ENCODE assay signal across 8 mouse cellular contexts in genomic region chr4:131837872-131838524, GRCm38 (mm10). TPM values are rescaled to one million over a fixed set of nuclear protein-coding genes. Genes with fewer than 3 reads are reported as not detected.
DNase-seq lines count a peak whose midpoint lies in the region; ATAC-seq and TF ChIP-seq lines count a peak whose summit lies in the region.

Ptpru (minus strand) TSS chr4:131838288.

- no peaks in the 10 kb centered on the region for H3K9me3 ChIP-seq in MEL (replicated peaks; ENCODE audit: insufficient read depth, low read length)
- H3K9me3 ChIP-seq in hindbrain, embryonic 14.5 days (ENCODE audit: control insufficient read depth, low read length) = no peaks in the 10 kb centered on the region

- no peak for TF ChIP-seq EP300 in MEL (IDR thresholded peaks at IDR 0.05; ENCODE audit: low read depth in 1 of 2, low read length in 2 of 2)

- DNase-seq in MEL (ENCODE audit: low read depth, low spot score) = peak; percentile 81
- peak; percentile 90 for DNase-seq in cerebellum, adult 9-11 months
- peak; percentile 91 to 92 for DNase-seq in frontal cortex, postnatal 36 days (ENCODE audit: low spot score in 2 of 2)
- peak; percentile 91 for DNase-seq in hindbrain, embryonic 14.5 days (ENCODE audit: low spot score)
- peak; percentile 78 for DNase-seq in left cerebral cortex, adult 11 months (ENCODE audit: low spot score)
- DNase-seq in lung, postnatal 36 days = peak; percentile 92
- peak; percentile 89 for DNase-seq in retina, postnatal 1 day
- peak; percentile 85 to 99 for DNase-seq in urinary bladder, adult 18-20 months (ENCODE audit: low spot score in 2 of 2)

- WGBS in hindbrain, embryonic 14.5 days = under 1% methylated on average over 71 of the region's 72 CpGs

- H3K27ac ChIP-seq in MEL (ENCODE audit: control insufficient read depth, low read depth, low read length) = no peak within 1 kb of the TSS
- H3K27ac ChIP-seq in hindbrain, embryonic 14.5 days = no peak within 1 kb of the TSS

- no peaks in the 10 kb centered on the region; the same call in 1 of the 2 replicates for H3K79me2 ChIP-seq in MEL (ENCODE audit: control insufficient read depth, insufficient read depth, low read length, poor library complexity)

- H3K27me3 ChIP-seq in MEL (ENCODE audit: control insufficient read depth in 1 of 2, insufficient read depth in 2 of 2, low read length in 2 of 2) = 0 out of 4 replicates have a peak, but pooled peaks cover 0 to 1% of the 10 kb centered on the region in 2 experiments
- H3K27me3 ChIP-seq in hindbrain, embryonic 14.5 days (ENCODE audit: control insufficient read depth, insufficient read depth, low read length) = peaks cover 53% of the 10 kb centered on the region

- H3K4me3 ChIP-seq in MEL (ENCODE audit: control insufficient read depth in 1 of 2, insufficient read depth in 1 of 2, low read depth in 2 of 2, low read length in 2 of 2) = peak within 1 kb of the TSS; percentile 55 to 83
- H3K4me3 ChIP-seq in hindbrain, embryonic 14.5 days (replicated peaks; ENCODE audit: low read length) = peak within 1 kb of the TSS; percentile 66

- no peaks in the 10 kb centered on the region for H3K36me3 ChIP-seq in MEL (ENCODE audit: control insufficient read depth in 1 of 2, insufficient read depth in 2 of 2, low read length in 2 of 2)
- H3K36me3 ChIP-seq in hindbrain, embryonic 14.5 days (replicated peaks; ENCODE audit: control insufficient read depth, insufficient read depth) = no peaks in the 10 kb centered on the region

- peak within 1 kb of the TSS; percentile 76 for H3K9ac ChIP-seq in MEL (ENCODE audit: control insufficient read depth, low read depth, low read length, poor library complexity, severe bottlenecking)
- H3K9ac ChIP-seq in hindbrain, embryonic 14.5 days = peak within 1 kb of the TSS; percentile 73

- peak; percentile 85 for ATAC-seq in hindbrain, embryonic 14.5 days (ENCODE audit: low FRiP score)

- H3K4me1 ChIP-seq in MEL (ENCODE audit: control insufficient read depth in 1 of 2, insufficient read depth in 2 of 2, low read length in 2 of 2) = peaks cover 0 to 3% of the 10 kb centered on the region in 2 experiments; a peak in 1 of 4 replicates
- peaks cover 7% of the 10 kb centered on the region; the same call in 1 of the 2 replicates for H3K4me1 ChIP-seq in hindbrain, embryonic 14.5 days (replicated peaks; ENCODE audit: control insufficient read depth, insufficient read depth, low read length)

- TF ChIP-seq CTCF in MEL (IDR thresholded peaks at IDR 0.05 in 2 of 3, conservative IDR thresholded peaks at IDR 0.05 in 1 of 3; ENCODE audit: control insufficient read depth in 1 of 3, insufficient read depth in 1 of 3, low read depth in 2 of 3, low read length in 3 of 3, poor library complexity in 1 of 3, severe bottlenecking in 1 of 3) = peak; percentile 84 to 98 (median 87)

- peak within 1 kb of the TSS; percentile 99 for H3K4me2 ChIP-seq in hindbrain, embryonic 14.5 days (replicated peaks)

- peak; percentile 92 for TF ChIP-seq RAD21 in MEL (IDR thresholded peaks at IDR 0.05; ENCODE audit: low read depth, low read length)

- peak in 1 of 2 experiments; percentile 42; a peak in 1 of 4 replicates for TF ChIP-seq POLR2A in MEL (IDR thresholded peaks at IDR 0.05; ENCODE audit: control insufficient read depth in 1 of 2, insufficient read depth in 1 of 2, low read depth in 1 of 2, low read length in 2 of 2, poor library complexity in 1 of 2)

TF ChIP-seq in MEL, 35 proteins besides CTCF, POLR2A, EP300 and RAD21:
- TF ChIP-seq MAZ (IDR thresholded peaks at IDR 0.05; ENCODE audit: low read depth, low read length) (peak; percentile 61; the same call in 1 of the 2 replicates), E2F4 (IDR thresholded peaks at IDR 0.05; ENCODE audit: borderline replicate concordance, low read depth, low read length) (no peak), BHLHE40 (IDR thresholded peaks at IDR 0.05; ENCODE audit: borderline replicate concordance, low read depth, low read length) (peak; percentile 66; the same call in 1 of the 2 replicates), GATA1 (IDR thresholded peaks at IDR 0.05; ENCODE audit: low read depth, low read length) (no peak), ELF1 (IDR thresholded peaks at IDR 0.05; ENCODE audit: low read depth, low read length) (peak; percentile 43; the same call in 1 of the 2 replicates), SMC3 (IDR thresholded peaks at IDR 0.05; ENCODE audit: low read depth, low read length) (peak; percentile 76), GABPA (IDR thresholded peaks at IDR 0.05; ENCODE audit: low read depth, low read length) (no peak), TAL1 (IDR thresholded peaks at IDR 0.05; ENCODE audit: low read length) (no peak), RCOR1 (IDR thresholded peaks at IDR 0.05; ENCODE audit: low read depth, low read length) (no peak), MAX (IDR thresholded peaks at IDR 0.05; ENCODE audit: low read length) (0 out of 2 replicates have a peak, but pooled peaks have one; percentile 12), USF1 (IDR thresholded peaks at IDR 0.05; ENCODE audit: low read depth, low read length) (no peak), MYB (IDR thresholded peaks at IDR 0.05; ENCODE audit: low read depth, low read length) (no peak), CHD2 (IDR thresholded peaks at IDR 0.05; ENCODE audit: low read length) (peak; percentile 66; the same call in 1 of the 2 replicates), UBTF (IDR thresholded peaks at IDR 0.05; ENCODE audit: borderline replicate concordance, insufficient read depth, low read depth, low read length) (peak; percentile 70; the same call in 1 of the 2 replicates), JUND (IDR thresholded peaks at IDR 0.05; ENCODE audit: low read depth, low read length) (no peak), ZC3H11A (IDR thresholded peaks at IDR 0.05; ENCODE audit: low read depth, low read length) (peak; percentile 56), POLR2AphosphoS2 (IDR thresholded peaks at IDR 0.05; ENCODE audit: low read length) (no peak), ZMIZ1 (IDR thresholded peaks at IDR 0.05; ENCODE audit: low read depth, low read length) (no peak), MYC (IDR thresholded peaks at IDR 0.05; ENCODE audit: low read depth, low read length) (no peak), TCF12 (IDR thresholded peaks at IDR 0.05; ENCODE audit: low read depth, low read length) (peak; percentile 27; the same call in 1 of the 2 replicates), USF2 (IDR thresholded peaks at IDR 0.05; ENCODE audit: borderline replicate concordance in 1 of 2, insufficient read depth in 1 of 2, low read depth in 1 of 2, low read length in 2 of 2) (no peak), TBP (IDR thresholded peaks at IDR 0.05; ENCODE audit: low read depth, low read length) (peak; percentile 32; the same call in 1 of the 2 replicates), NRF1 (IDR thresholded peaks at IDR 0.05; ENCODE audit: insufficient read depth, low read depth, low read length, poor library complexity, severe bottlenecking) (no peak), HCFC1 (IDR thresholded peaks at IDR 0.05; ENCODE audit: low read depth, low read length) (no peak), ZKSCAN1 (IDR thresholded peaks at IDR 0.05; ENCODE audit: low read depth, low read length) (no peak), POLR2AphosphoS5 (IDR thresholded peaks at IDR 0.05; ENCODE audit: borderline replicate concordance, low read depth, low read length) (no peak), ZNF384 (IDR thresholded peaks at IDR 0.05; ENCODE audit: low read depth, low read length) (no peak), ETS1 (IDR thresholded peaks at IDR 0.05; ENCODE audit: low read depth, low read length) (peak; percentile 17; the same call in 1 of the 2 replicates), MEF2A (IDR thresholded peaks at IDR 0.05; ENCODE audit: extremely low read depth, insufficient replicate concordance, low read depth, low read length, poor library complexity, severe bottlenecking) (no peak), KAT2A (conservative IDR thresholded peaks at IDR 0.05; ENCODE audit: low read depth, low read length) (no peak), SIN3A (IDR thresholded peaks at IDR 0.05; ENCODE audit: low read length) (peak; percentile 62), MAFK (IDR thresholded peaks at IDR 0.05; ENCODE audit: borderline replicate concordance, low read depth, low read length) (no peak), MXI1 (IDR thresholded peaks at IDR 0.05; ENCODE audit: low read depth, low read length) (0 out of 2 replicates have a peak, but pooled peaks have one; percentile 19), NELFE (IDR thresholded peaks at IDR 0.05; ENCODE audit: low read depth, low read length) (peak; percentile 34; the same call in 1 of the 2 replicates), CHD1 (IDR thresholded peaks at IDR 0.05; ENCODE audit: low read depth, low read length) (no peak)

RNA-seq across cellular contexts. Expression of gene Ptpru, which starts in this region (rescaled TPM):
- 3.1 and 3.4 TPM in 2 replicates for total RNA-seq in MEL (2012; rRNA removed)
- 1 to 10 TPM in 1 of 2 experiments, not detected in 1; 6.8 TPM for polyA plus RNA-seq in MEL (2012; ENCODE audit: insufficient read depth in 1 of 2, insufficient read length in 2 of 2, low read depth in 1 of 2, low replicate concordance in 2 of 2, missing spikeins in 1 of 2)
- polyA plus RNA-seq in hindbrain, embryonic 14.5 days (2014; fragmentation: Nextera tagmentation; extraction: Ambion mirVana) = 19.8 and 20.0 TPM in 2 replicates
